Mouse (Mus musculus) midbrain, postnatal 0 days (tissue): ENCODE results near the gene Angptl7. TPM values are rescaled to one million over a fixed set of nuclear protein-coding genes. Genes with fewer than 3 reads are reported as not detected.

ENCODE experiments used
- ATAC-seq: fragments of 200-750 bp; cut with Nextera tagmentation; 2 replicates; pipeline ENCODE4 v1.8.0; 2017; ENCODE audit warnings: moderate number of reproducible peaks, mild to moderate bottlenecking, moderate TSS enrichment, moderate library complexity; ENCODE audit not compliant: low FRiP score
- DNase-seq: peaks from one replicate; pipeline ENCODE4 v3.0.0-alpha.2; 2015; ENCODE audit warnings: low spot score
- H3K27ac ChIP-seq: fragments of 300-500 bp; sonication (generic); 2 replicates; pipeline ENCODE4 v1.5.1; 2014; ENCODE audit warnings: low read depth, mild to moderate bottlenecking, low read length, mixed read lengths
- H3K27me3 ChIP-seq: fragments of 300-500 bp; sonication (generic); 2 replicates; pipeline ENCODE4 v1.6.1; 2014; ENCODE audit warnings: low read length, control low read depth, mixed read lengths; ENCODE audit not compliant: insufficient read depth
- H3K36me3 ChIP-seq: fragments of 300-500 bp; sonication (generic); 2 replicates; pipeline ENCODE4 v1.6.1; 2014; ENCODE audit warnings: low read length, control low read depth, mixed read lengths; ENCODE audit not compliant: insufficient read depth
- H3K4me1 ChIP-seq: fragments of 300-500 bp; sonication (generic); 2 replicates; pipeline ENCODE4 v1.6.1; 2014; ENCODE audit warnings: mild to moderate bottlenecking, control low read depth, antibody characterized with exemption, low read length, mixed read lengths; ENCODE audit not compliant: insufficient read depth
- H3K4me2 ChIP-seq: fragments of 300-500 bp; sonication (generic); 2 replicates; pipeline ENCODE4 v1.6.1; 2014; ENCODE audit warnings: low read depth, mild to moderate bottlenecking, low read length, mixed read lengths; ENCODE audit not compliant: poor library complexity, severe bottlenecking
- H3K4me3 ChIP-seq: fragments of 300-500 bp; sonication (generic); 2 replicates; pipeline ENCODE4 v1.5.1; 2014; ENCODE audit warnings: low read depth, mild to moderate bottlenecking, low read length, moderate library complexity
- H3K9ac ChIP-seq: fragments of 300-500 bp; sonication (generic); replicated peaks from 2 replicates; pipeline ENCODE4 v1.6.1; 2014; ENCODE audit warnings: mild to moderate bottlenecking, low read length, moderate library complexity, mixed read lengths; ENCODE audit not compliant: poor library complexity, severe bottlenecking
- H3K9me3 ChIP-seq: fragments of 300-500 bp; sonication (generic); 2 replicates; pipeline ENCODE4 v1.6.1; 2016; ENCODE audit warnings: low read length, control low read depth
- CTCF ChIP-seq: IDR thresholded peaks from 2 replicates; pipeline ENCODE4 v1.5.1; 2016; ENCODE audit warnings: antibody characterized with exemption, mild to moderate bottlenecking
- WGBS: fragments of 180-500 bp; shearing (Covaris S2); extraction: QIAGEN DNeasy Blood & Tissue Kit; methylation state at CpG from one replicate; pipeline ENCODE4 v1.1.7; 2014; 5-methylcytosine and 5-hydroxymethylcytosine counted together
- polyA plus RNA-seq: library from polyadenylated mRNA; unstranded; fragments of >200 nt; fragmentation: Nextera tagmentation; extraction: Ambion mirVana; gene quantifications from 2 replicates; pipeline ENCODE4 v1.2.1, GENCODE M21; 2015
- total RNA-seq: library from RNA; depleted of rRNA; stranded (reverse); fragments of >200 nt; gene quantifications from 2 replicates; pipeline ENCODE4 v1.2.3, GENCODE M21; 2014

The Angptl7 gene
- total and polyA plus RNA-seq, 2 experiments from 2014 or later = 0.11 to 0.36 TPM

DNA sequence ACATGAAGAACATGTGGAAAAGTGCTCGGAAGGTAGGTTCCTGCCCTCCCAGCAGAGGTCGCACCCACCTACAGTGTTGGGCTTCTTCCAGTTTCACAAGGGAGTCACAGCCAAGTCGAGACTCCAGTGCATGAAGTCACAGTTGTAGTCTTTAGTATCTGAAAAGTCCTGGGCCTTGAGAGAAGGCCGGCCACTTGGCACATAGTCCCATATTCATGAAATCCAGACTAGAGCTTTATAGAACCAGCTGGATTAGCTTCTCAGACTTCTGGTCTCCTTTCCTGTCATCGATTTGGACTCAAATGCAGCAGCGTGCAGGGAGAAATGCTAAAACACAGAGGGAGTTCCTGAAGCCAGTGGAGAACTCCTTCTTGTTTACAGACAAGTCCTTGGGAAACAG is 30.5 kb upstream of the Angptl7 start:
- Histone ChIP-seq H3K9ac (no peak overlapping the region), H3K27me3 (no peaks in the 10 kb centered on the region), H3K27ac (no peak overlapping the region), H3K4me3 (no peak overlapping the region), H3K9me3 (no peaks in the 10 kb centered on the region), H3K4me1 (no peaks in the 10 kb centered on the region), H3K4me2 (no peak overlapping the region), H3K36me3 (peaks cover 81% of the 10 kb centered on the region)
- 89% methylated on average over 6 of the region's 6 CpGs for WGBS
- DNase-seq = no peak
- TF ChIP-seq CTCF = no peak
- no peak for ATAC-seq

DNA sequence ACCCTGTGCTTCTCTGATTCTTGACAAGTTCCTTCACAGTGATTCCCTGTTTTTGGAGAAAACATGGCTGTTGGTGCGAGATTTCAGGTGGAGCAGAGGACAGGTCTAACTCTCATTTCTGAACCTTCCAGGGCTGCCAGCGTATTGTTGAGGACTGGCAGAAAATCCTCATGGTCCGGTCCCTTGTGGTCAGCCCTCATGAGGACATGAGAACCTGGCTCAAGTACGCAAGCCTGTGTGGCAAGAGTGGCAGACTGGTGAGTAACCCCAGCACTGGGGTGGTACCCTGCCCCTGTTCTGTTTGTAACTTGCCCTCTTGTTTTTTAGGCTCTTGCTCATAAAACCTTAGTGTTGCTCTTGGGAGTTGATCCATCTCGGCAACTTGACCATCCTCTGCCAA is 30.1 kb upstream of the Angptl7 start:
- DNase-seq (no peak), ATAC-seq (no peak)
- Histone ChIP-seq H3K4me2 (no peak overlapping the region), H3K4me1 (no peaks in the 10 kb centered on the region), H3K27ac (no peak overlapping the region), H3K4me3 (no peak overlapping the region), H3K9me3 (no peaks in the 10 kb centered on the region), H3K36me3 (peaks cover 81% of the 10 kb centered on the region), H3K27me3 (no peaks in the 10 kb centered on the region), H3K9ac (no peak overlapping the region)
- no peak for TF ChIP-seq CTCF
- WGBS = 94% methylated on average over 5 of the region's 5 CpGs

DNA sequence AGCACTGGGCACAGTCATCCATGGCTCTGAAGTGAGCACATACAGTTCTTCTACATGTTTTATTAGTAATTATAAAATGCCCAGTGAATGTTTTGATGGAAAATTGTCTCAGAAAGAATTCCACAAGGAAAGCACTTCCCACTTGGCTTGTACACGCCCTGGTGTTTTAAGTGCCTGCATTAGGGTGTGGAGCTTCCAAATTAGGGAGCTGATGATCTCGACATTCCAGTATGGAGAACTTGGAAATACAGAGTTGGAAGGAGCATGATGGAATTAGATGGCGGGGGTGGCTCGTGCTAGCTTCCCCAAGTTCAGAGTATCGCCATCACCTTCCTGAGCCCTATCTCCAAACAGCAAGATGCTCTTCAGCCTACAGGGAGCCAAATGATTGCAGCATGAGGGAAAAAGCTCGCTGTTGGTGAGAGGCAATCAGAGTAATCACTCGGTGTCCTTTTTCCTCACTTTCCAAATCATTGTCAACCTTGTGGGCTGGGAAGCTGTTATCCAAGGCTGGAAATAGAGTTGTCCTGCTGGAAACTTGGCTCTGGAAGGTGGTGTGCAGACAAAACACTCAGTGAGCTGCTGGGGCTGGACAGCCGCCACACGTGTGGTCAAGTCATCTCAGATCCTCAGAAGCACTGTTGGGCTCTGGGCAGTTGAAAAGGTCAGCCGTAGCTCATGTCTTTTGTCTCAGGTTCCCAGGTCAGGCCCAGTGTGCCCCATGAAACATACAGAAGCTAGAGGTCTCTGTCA is 27.1 kb upstream of the Angptl7 start:
- DNase-seq (no peak), ATAC-seq (no peak)
- Histone ChIP-seq H3K27me3 (no peaks in the 10 kb centered on the region), H3K9me3 (no peaks in the 10 kb centered on the region), H3K4me2 (no peak overlapping the region), H3K4me3 (no peak overlapping the region), H3K4me1 (no peaks in the 10 kb centered on the region), H3K9ac (no peak overlapping the region), H3K36me3 (peaks cover 79% of the 10 kb centered on the region), H3K27ac (no peak overlapping the region)
- 91% methylated on average over 10 of the region's 10 CpGs for WGBS
- no peak for TF ChIP-seq CTCF

DNA sequence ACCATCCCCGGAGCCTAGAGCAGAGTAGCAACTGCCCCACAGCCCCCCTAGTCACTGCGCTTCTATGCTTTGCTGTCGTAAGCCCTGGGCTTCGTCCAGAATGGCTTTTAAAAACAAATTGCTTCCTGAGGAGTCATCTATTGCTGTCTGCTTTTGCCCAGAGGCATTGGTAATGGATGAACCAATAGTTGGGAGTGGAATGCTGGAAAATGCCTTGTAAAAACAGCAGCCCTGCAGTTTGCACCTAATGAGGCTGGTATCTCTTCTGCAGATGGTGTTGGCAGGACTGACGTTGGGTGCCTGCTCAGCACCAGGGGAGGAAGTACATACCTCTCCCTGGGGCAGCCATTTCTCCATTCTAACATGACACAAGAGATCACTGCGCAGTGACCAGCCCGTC is 23.3 kb upstream of the Angptl7 start:
- 87% methylated on average over 7 of the region's 7 CpGs for WGBS
- Histone ChIP-seq H3K4me3 (no peak overlapping the region), H3K27me3 (no peaks in the 10 kb centered on the region), H3K4me2 (no peak overlapping the region), H3K27ac (no peak overlapping the region), H3K4me1 (no peaks in the 10 kb centered on the region), H3K36me3 (peaks cover 65% of the 10 kb centered on the region), H3K9me3 (no peaks in the 10 kb centered on the region), H3K9ac (no peak overlapping the region)
- no peak for ATAC-seq
- peak; percentile 32 for DNase-seq
- TF ChIP-seq CTCF = no peak

DNA sequence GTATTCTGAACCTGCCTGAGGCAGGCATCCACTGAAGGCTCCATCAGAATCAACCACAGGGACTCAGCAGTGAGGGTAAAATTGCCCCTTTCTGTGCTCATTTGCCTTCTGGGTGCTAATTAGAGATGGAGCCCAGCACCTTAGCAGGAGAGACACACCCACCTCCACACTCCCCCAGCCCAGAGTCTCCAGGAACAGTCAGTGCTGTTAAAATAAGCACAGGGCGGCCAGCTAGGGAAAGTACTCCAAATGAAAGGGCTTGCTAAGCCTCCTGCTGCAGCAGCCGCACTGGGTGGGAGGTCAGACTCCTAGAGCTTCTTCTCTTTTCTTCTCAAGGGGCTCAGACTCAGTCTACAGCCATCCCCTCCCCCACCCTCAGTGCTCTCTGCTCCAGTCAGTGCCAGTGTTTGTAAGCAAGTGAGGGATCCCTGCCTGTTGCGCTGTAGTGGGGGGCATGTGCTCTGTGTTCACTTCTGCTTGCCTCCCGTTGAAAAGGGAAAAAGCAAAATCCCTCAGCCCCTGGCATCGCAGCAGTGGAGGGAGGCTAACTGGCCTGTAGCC is 18.1 kb upstream of the Angptl7 start:
- H3K27me3 ChIP-seq = no peaks in the 10 kb centered on the region
- H3K4me2 ChIP-seq = no peak overlapping the region
- H3K4me3 ChIP-seq = no peak overlapping the region
- H3K27ac ChIP-seq = peak overlapping the region; percentile 59
- no peak overlapping the region for H3K9ac ChIP-seq
- peaks cover 46% of the 10 kb centered on the region for H3K36me3 ChIP-seq
- peak; percentile 78; the same call in 1 of the 2 replicates for ATAC-seq
- peak; percentile 28 for DNase-seq
- no peak for TF ChIP-seq CTCF
- no peaks in the 10 kb centered on the region for H3K9me3 ChIP-seq
- WGBS = 14% methylated on average over 5 of the region's 5 CpGs
- no peaks in the 10 kb centered on the region for H3K4me1 ChIP-seq

DNA sequence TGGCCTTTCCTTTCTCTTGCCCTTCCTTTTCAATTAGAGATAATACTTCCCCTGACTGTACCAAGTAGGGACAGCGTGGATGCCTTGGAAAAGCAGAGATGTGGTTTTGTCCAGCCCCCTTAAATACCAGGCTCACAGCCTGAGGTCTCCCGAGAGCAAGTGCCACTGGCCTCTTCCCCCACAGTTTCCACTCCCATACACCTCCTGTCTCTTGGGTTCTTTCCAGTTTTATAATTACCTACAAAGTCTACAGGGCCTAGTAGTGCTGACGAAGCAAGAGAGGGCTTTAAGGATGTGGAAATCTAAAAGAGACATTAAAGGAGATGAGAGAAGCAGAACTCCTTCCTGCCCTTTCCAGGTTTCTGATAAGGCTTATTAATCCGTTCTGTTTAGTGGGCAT is 17.5 kb upstream of the Angptl7 start:
- Histone ChIP-seq H3K4me1 (no peaks in the 10 kb centered on the region), H3K9ac (no peak overlapping the region), H3K36me3 (peaks cover 48% of the 10 kb centered on the region), H3K27ac (peak overlapping the region; percentile 59), H3K4me2 (no peak overlapping the region), H3K27me3 (no peaks in the 10 kb centered on the region), H3K4me3 (no peak overlapping the region), H3K9me3 (no peaks in the 10 kb centered on the region)
- no peak for ATAC-seq
- 33% methylated on average over 4 of the region's 4 CpGs for WGBS
- peak; percentile 5 for DNase-seq
- no peak for TF ChIP-seq CTCF
